Mouse (Mus musculus) forebrain, postnatal 0 days (tissue): ENCODE measurements at regions not wholly inside any gene's neighbourhood (a gene's known extent, or its start where the extent isn't known, plus 50 kb on each side); places are given as distances from the start of the nearest gene placed in this dataset.

ENCODE experiments used
- ATAC-seq: fragments of 200-750 bp; cut with Nextera tagmentation; 2 replicates; pipeline ENCODE4 v1.8.0; 2017; ENCODE audit warnings: mild to moderate bottlenecking, moderate library complexity
- DNase-seq: peaks from one replicate; pipeline ENCODE4 v3.0.0-alpha.2; 2015
- H3K27ac ChIP-seq: fragments of 300-500 bp; sonication (generic); 2 replicates; pipeline ENCODE4 v1.5.1; 2014; ENCODE audit warnings: low read depth, mild to moderate bottlenecking, antibody characterized with exemption, low read length, moderate library complexity, mixed read lengths
- H3K27me3 ChIP-seq: fragments of 300-500 bp; sonication (generic); 2 replicates; pipeline ENCODE4 v1.6.1; 2014; ENCODE audit warnings: mild to moderate bottlenecking, low read length, mixed read lengths; ENCODE audit not compliant: insufficient read depth
- H3K36me3 ChIP-seq: fragments of 300-500 bp; sonication (generic); 2 replicates; pipeline ENCODE4 v1.6.1; 2014; ENCODE audit warnings: mild to moderate bottlenecking, moderate library complexity; ENCODE audit not compliant: insufficient read depth
- H3K4me1 ChIP-seq: fragments of 300-500 bp; sonication (generic); 2 replicates; pipeline ENCODE4 v1.6.1; 2014; ENCODE audit warnings: antibody characterized with exemption; ENCODE audit not compliant: insufficient read depth
- H3K4me2 ChIP-seq: fragments of 300-500 bp; sonication (generic); 2 replicates; pipeline ENCODE4 v1.6.1; 2014; ENCODE audit warnings: low read depth, mild to moderate bottlenecking, moderate library complexity
- H3K4me3 ChIP-seq: fragments of 300-500 bp; sonication (generic); 2 replicates; pipeline ENCODE4 v1.5.1; 2014; ENCODE audit warnings: low read depth, low read length, mixed read lengths
- H3K9ac ChIP-seq: fragments of 300-500 bp; sonication (generic); 2 replicates; pipeline ENCODE4 v1.6.1; 2014; ENCODE audit warnings: mild to moderate bottlenecking
- H3K9me3 ChIP-seq: fragments of 300-500 bp; sonication (generic); 2 replicates; pipeline ENCODE4 v1.6.1; 2016; ENCODE audit warnings: low read length
- CTCF ChIP-seq: sonication (generic); IDR thresholded peaks from 2 replicates; pipeline ENCODE4 v1.5.1; 2016; ENCODE audit warnings: antibody characterized with exemption, control low read depth, low read depth
- WGBS: fragments of 180-500 bp; shearing (Covaris S2); extraction: QIAGEN DNeasy Blood & Tissue Kit; methylation state at CpG from one replicate; pipeline ENCODE4 v1.1.7; 2014; 5-methylcytosine and 5-hydroxymethylcytosine counted together

DNA sequence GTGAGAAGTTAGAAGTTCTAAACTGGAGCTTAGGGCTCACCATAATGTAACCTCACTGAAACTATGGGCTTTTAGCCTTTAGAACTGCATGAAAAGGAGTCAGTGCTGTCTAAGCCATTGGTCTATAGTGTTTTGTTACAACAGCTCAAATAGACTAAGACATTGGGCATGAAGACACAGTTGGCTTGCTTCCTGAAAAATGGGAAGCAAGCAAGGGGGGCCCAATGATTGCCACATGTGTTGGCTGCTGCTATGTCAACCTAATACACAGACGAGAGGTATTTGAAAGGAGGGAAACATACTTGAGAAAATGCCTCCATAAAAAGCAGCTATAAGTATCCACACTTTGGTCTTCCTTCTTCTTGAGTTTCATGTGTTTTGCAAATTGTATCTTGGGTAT lies 935.5 kb upstream of the Car8 start:
- WGBS: 71% methylated on average over 1 of the region's 1 CpGs
- Histone ChIP-seq H3K4me3 (no peak overlapping the region), H3K4me1 (no peaks in the 10 kb centered on the region), H3K9ac (no peak overlapping the region), H3K9me3 (no peaks in the 10 kb centered on the region), H3K4me2 (no peak overlapping the region), H3K27me3 (no peaks in the 10 kb centered on the region; the same call in 1 of the 2 replicates), H3K36me3 (no peaks in the 10 kb centered on the region), H3K27ac (no peak overlapping the region)
- DNase-seq: no peak
- no peak for TF ChIP-seq CTCF
- ATAC-seq: no peak

DNA sequence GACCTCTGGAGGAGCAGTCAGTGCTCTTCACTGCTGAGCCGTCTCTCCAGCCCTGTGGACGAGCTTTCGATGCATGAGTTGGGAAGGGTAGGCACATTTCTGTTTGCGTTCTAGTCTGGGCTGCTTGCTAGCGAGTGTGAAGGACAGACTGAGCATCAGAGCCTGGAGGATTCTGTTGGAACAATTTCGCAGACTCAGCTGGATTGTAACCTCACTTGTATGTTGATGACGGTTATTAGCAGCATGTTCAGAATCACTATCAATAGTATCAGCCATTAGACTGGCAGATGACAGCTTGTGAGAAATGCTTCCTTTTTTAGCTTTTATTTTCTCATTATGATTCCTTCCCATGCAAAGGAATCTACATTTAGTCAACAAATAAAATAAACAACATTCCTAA lies 923.5 kb upstream of the Car8 start:
- no peak overlapping the region for H3K9ac ChIP-seq
- H3K27me3 ChIP-seq: no peaks in the 10 kb centered on the region
- no peak overlapping the region for H3K4me2 ChIP-seq
- DNase-seq (no peak), ATAC-seq (peak; percentile 40; the same call in 1 of the 2 replicates)
- H3K4me3 ChIP-seq: no peak overlapping the region
- H3K4me1 ChIP-seq: no peaks in the 10 kb centered on the region
- no peak overlapping the region for H3K27ac ChIP-seq
- no peak for TF ChIP-seq CTCF
- no peaks in the 10 kb centered on the region for H3K36me3 ChIP-seq
- H3K9me3 ChIP-seq: no peaks in the 10 kb centered on the region
- WGBS: 73% methylated on average over 7 of the region's 7 CpGs

DNA sequence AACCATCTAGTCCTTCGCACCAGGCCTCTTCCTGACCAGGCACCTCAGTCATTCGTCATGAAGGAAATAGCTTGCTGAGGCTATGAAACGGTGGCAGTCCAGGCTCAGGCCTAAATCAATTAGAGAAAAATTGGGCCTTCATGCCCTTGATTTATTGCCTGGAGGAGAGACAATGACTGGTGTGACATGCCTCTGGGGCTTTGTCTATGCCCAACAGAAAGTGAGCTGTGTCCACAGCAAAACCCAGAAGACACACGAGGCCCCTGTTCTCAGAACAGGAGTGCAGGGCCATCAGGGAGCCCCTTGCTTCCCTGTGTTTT lies 922.9 kb upstream of the Car8 start:
- no peak for DNase-seq
- Histone ChIP-seq H3K4me3 (no peak overlapping the region), H3K4me1 (no peaks in the 10 kb centered on the region), H3K9me3 (no peaks in the 10 kb centered on the region), H3K9ac (no peak overlapping the region), H3K36me3 (no peaks in the 10 kb centered on the region), H3K27me3 (no peaks in the 10 kb centered on the region), H3K27ac (no peak overlapping the region), H3K4me2 (no peak overlapping the region)
- no peak for TF ChIP-seq CTCF
- 66% methylated on average over 4 of the region's 4 CpGs for WGBS
- no peak for ATAC-seq

DNA sequence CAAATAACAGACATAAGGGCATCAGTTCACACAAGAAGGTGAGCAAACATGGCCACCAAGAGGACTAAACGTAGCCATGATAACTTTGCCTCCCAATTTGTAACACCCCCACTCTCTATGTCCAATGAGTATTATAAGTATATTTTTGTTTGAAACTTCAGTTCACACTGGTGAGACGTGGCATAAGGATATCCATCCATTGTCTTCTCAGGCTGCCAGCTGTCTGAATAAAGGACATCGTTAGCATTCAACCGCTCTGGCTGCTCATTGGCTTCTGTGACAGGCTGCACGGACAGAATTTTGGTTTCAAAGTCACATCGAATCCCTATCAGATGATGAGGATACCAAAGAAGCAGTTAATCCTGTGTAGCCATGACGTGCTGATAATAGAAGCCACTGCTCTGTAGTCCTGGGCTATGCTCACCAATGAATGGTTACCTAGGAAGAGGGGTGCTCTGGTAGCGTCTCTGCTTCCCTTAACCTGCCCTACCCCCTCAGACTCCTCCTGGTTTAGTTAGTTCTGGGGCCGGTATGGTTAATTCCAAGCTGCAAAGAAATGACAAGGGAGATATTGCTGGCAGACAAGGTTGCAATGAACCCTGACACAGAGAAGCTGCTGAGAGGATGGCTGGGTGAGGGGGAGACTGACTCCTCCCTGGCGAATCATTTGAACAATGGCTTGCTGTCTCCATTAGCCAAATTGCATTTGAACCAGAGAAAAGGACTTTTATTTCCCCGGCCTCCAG lies 922.4 kb upstream of the Car8 start:
- no peak overlapping the region for H3K4me2 ChIP-seq
- H3K4me1 ChIP-seq: no peaks in the 10 kb centered on the region
- TF ChIP-seq CTCF: no peak
- H3K9ac ChIP-seq: no peak overlapping the region
- no peaks in the 10 kb centered on the region for H3K9me3 ChIP-seq
- no peaks in the 10 kb centered on the region for H3K27me3 ChIP-seq
- no peak overlapping the region for H3K4me3 ChIP-seq
- DNase-seq: no peak
- no peak for ATAC-seq
- no peaks in the 10 kb centered on the region for H3K36me3 ChIP-seq
- H3K27ac ChIP-seq: no peak overlapping the region
- 37% methylated on average over 11 of the region's 11 CpGs for WGBS

DNA sequence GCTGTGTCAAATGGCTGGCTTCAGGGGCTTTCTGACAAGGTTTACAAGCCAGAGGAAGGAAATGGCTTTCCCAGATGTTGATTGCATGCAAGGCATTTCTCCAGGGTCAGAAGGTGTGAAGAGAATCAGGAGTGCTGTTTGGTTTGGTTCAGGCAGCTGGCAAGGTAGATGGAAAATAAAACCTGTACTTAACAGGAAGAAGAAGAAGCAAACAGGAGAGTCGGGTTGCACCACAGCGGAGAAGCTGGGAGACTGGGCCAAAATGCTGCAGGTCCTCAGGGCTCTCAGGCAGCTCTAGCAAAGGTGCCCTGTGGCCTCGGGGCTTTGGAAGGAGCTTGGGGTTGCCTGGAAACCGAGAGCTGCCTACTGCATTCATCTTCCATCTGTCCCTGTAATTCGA lies 908.9 kb upstream of the Car8 start:
- peak; percentile 45; the same call in 1 of the 2 replicates for ATAC-seq
- 38% methylated on average over 5 of the region's 5 CpGs for WGBS

DNA sequence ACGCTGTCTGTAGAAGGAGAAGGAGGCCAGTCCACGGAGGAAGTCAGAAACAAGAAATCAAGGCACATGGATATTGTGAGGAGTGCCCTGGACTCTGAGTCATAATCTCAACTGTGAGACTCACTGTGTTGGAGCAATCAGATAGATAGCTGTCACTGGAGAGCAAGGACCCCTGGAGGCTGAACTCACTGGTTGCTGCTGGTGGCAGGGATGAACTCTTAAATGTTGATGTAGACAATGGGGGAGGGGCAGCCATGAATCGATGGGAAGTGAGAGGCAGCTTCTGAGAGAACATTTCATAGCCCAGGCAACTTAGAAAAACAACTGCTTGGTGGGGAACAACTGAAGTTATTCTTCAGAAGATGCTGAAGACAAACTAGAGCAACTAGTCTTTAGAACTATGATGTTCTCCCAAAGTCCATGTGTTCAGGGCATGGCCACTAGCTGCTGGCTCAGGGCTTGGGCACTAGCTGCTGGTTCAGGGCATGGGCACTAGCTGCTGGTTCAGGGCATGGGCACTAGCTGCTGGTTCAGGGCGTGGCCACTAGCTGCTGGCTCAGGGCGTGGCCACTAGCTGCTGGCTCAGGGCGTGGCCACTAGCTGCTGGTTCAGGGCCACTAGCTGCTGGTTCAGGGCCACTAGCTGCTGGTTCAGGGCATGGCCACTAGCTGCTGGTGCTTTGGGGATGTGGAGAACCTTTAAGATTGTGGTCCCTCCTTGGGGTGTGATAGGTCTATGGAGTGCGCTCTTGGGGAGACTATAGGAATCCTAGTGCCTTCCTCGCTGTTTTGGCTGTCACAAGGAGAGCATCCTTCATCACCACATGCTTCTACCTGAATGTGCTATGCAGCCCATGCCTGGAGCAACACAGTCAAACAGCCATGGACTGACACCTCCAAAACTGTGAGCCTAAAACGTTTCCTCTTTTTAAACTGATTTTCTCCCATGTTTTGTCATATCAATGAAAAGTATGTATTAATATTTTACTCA lies 905.7 kb upstream of the Car8 start:
- 90% methylated on average over 9 of the region's 9 CpGs for WGBS
- no peak for TF ChIP-seq CTCF
- Histone ChIP-seq H3K4me1 (0 out of 2 replicates have a peak, but pooled peaks cover 3% of the 10 kb centered on the region), H3K27me3 (no peaks in the 10 kb centered on the region), H3K4me2 (no peak overlapping the region), H3K9ac (no peak overlapping the region), H3K9me3 (no peaks in the 10 kb centered on the region), H3K4me3 (no peak overlapping the region), H3K27ac (no peak overlapping the region), H3K36me3 (no peaks in the 10 kb centered on the region)
- ATAC-seq (no peak), DNase-seq (no peak)

More for the DNA sequence above, 908.9 kb upstream of the Car8 start:
- H3K36me3 ChIP-seq: no peaks in the 10 kb centered on the region
- H3K4me1 ChIP-seq: 0 out of 2 replicates have a peak, but pooled peaks cover 3% of the 10 kb centered on the region
- no peak overlapping the region for H3K4me3 ChIP-seq
- H3K9me3 ChIP-seq: no peaks in the 10 kb centered on the region
- no peak for TF ChIP-seq CTCF
- no peak for DNase-seq
- H3K4me2 ChIP-seq: no peak overlapping the region
- no peak overlapping the region for H3K27ac ChIP-seq
- H3K27me3 ChIP-seq: no peaks in the 10 kb centered on the region
- H3K9ac ChIP-seq: no peak overlapping the region

DNA sequence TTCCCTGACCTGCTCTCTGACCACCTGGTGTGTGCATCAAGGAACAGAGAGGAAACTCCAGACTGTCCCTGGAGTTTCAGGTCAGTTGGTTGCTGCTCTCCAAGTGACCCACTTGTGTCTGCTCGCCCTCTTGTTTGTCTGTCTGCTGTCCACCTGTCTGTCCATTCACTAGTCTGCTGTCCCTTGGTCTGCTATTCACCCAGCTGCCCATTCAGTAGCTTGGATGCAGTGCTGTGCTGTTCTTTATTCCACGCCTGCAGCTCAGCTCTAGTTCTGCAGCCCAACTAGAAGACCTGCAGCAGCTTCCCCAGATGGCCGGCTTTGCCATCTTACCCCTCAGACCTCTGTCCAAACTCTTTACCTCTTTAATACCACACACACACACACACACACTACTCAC lies 904.2 kb upstream of the Car8 start:
- ATAC-seq (no peak), DNase-seq (no peak)
- no peaks in the 10 kb centered on the region for H3K36me3 ChIP-seq
- no peaks in the 10 kb centered on the region for H3K9me3 ChIP-seq
- H3K4me2 ChIP-seq: no peak overlapping the region
- H3K9ac ChIP-seq: no peak overlapping the region
- H3K27me3 ChIP-seq: no peaks in the 10 kb centered on the region
- 0 out of 2 replicates have a peak, but pooled peaks cover 2% of the 10 kb centered on the region for H3K4me1 ChIP-seq
- WGBS: 91% methylated on average over 3 of the region's 3 CpGs
- no peak overlapping the region for H3K4me3 ChIP-seq
- H3K27ac ChIP-seq: no peak overlapping the region
- TF ChIP-seq CTCF: no peak
